Mouse (Mus musculus) WW6 (cell line): ENCODE measurements around the gene Eefsec.

Experiments used
- DNase-seq: peaks from one replicate; pipeline ENCODE4 v3.0.0-alpha.2; 2013; ENCODE audit warnings: low read depth, low spot score

Eefsec gene

DNA sequence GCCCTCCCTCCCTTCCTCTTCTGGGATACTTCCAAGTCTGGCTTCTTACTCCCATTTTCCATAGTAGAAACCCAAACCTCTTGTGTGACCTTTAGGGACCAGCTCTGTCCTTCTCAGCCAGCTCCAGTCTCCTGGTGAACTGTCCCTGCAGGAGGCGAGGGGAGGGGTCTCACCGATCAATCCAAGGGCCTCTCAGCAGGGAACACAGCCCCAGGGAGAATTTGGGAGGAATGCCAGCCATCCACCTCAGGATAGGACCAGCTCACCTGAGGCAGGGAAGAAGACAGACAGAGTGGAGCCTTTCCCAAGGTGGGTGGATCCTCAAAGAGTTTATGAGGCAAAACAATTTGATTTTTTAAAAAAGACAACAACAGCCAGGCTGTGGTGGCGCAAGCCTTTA lies 236.2 kb downstream of the Eefsec start:
- DNase-seq = no peak

DNA sequence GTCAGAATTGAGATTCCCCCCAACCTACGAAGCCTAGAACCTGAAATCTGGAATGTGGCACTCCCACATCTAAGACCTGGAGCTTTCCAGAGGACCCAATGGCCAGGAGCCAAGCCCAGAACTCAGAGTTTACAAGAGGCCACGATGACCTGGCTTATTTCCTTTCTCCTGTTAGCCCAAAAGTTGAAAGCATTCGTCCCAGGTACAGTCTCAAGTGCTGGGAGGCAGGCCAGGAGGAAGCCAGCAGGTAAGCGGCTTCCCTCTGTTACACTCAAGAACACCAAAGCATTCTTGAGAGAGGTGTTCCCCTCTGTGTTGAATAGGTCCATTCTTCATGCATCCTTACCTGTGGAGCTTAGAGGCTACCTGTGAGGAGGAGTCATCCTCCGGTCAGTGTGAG lies 236.9 kb downstream of the Eefsec start:
- DNase-seq = no peak

DNA sequence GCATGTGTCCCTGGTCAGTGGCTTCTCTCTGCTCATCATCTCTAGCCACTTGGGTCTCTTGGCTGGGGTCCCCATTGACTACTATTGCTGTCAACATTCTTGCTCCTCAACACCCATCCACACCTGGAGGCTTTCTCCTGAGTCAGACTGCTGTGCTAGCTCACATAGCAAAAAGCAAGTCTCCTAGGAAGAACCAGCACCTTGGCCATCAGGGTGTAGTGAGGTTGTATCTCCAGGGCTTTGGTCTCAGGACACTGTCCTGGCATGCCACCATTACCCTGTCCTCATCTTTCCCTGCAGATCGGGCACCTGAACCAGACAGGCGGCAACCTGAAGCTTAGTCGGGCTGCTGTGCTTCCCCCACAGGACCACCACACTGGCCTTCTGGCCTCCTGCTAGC lies 238.0 kb downstream of the Eefsec start:
- no peak for DNase-seq

DNA sequence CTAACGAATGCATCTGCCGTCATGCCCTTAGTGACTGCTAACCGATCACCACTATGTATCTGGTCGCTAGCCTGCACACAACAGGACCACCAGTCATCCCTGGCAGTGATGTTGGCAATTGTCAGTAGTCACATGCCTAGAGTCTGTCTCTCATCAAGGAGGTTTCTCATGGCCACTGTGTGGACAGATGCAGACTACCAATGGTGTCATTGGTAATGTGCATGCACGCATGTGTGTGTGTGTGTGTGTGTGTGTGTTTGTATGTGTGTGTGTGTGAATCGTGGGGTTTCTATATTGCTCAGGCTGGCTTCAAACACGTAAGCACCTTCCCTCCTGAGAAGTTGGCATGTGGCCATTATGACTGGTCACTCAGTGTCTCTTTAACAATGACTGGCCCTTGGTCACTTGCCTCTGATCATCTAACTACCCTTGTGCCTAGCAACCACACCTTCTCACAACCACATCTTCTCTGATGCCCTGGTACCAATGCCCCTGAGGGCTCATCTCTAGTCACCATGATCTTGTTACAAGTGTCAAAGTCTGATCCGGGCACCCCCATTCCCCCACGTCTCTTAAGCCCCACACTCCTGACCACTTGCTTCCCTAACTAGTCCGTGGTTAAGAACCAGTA lies 238.8 kb downstream of the Eefsec start:
- DNase-seq = no peak
